Mouse (Mus musculus) heart, embryonic 12.5 days (tissue): ENCODE results near the gene Neurod2. TPM values are rescaled to one million over a fixed set of nuclear protein-coding genes. Genes with fewer than 3 reads are reported as not detected.

Experiments
- ATAC-seq: fragments of 200-750 bp; cut with Nextera tagmentation; 2 replicates; pipeline ENCODE4 v1.8.0; 2017; ENCODE audit warnings: moderate TSS enrichment, moderate library complexity; ENCODE audit not compliant: insufficient number of reproducible peaks, low FRiP score
- H3K27ac ChIP-seq: fragments of 300-500 bp; sonication (generic); 2 replicates; pipeline ENCODE4 v1.5.1; 2016; ENCODE audit warnings: mild to moderate bottlenecking, moderate library complexity; ENCODE audit not compliant: poor library complexity, severe bottlenecking
- H3K27me3 ChIP-seq: fragments of 300-500 bp; sonication (generic); replicated peaks from 2 replicates; pipeline ENCODE4 v1.6.1; 2016; ENCODE audit warnings: mild to moderate bottlenecking, moderate library complexity
- H3K36me3 ChIP-seq: fragments of 300-500 bp; sonication (generic); 2 replicates; pipeline ENCODE4 v1.6.1; 2016; ENCODE audit warnings: mild to moderate bottlenecking, moderate library complexity
- H3K4me1 ChIP-seq: fragments of 300-500 bp; sonication (generic); replicated peaks from 2 replicates; pipeline ENCODE4 v1.6.1; 2016; ENCODE audit warnings: mild to moderate bottlenecking
- H3K4me2 ChIP-seq: fragments of 300-500 bp; sonication (generic); 2 replicates; pipeline ENCODE4 v1.6.1; 2016; ENCODE audit warnings: mild to moderate bottlenecking, moderate library complexity
- H3K4me3 ChIP-seq: fragments of 300-500 bp; sonication (generic); 2 replicates; pipeline ENCODE4 v1.5.1; 2016; ENCODE audit warnings: mild to moderate bottlenecking
- H3K9ac ChIP-seq: fragments of 300-500 bp; sonication (generic); 2 replicates; pipeline ENCODE4 v1.6.1; 2016; ENCODE audit warnings: mild to moderate bottlenecking, moderate library complexity
- H3K9me3 ChIP-seq: fragments of 300-500 bp; sonication (generic); replicated peaks from 2 replicates; pipeline ENCODE4 v1.6.1; 2016; ENCODE audit warnings: mild to moderate bottlenecking, moderate library complexity
- WGBS: fragments of 180-500 bp; shearing (Covaris S2); methylation state at CpG from one replicate; pipeline ENCODE4 v1.1.7; 2016; 5-methylcytosine and 5-hydroxymethylcytosine counted together
- polyA plus RNA-seq: library from polyadenylated mRNA; unstranded; fragments of >200 nt; fragmentation: Nextera tagmentation; extraction: Ambion mirVana; gene quantifications from 2 replicates; pipeline ENCODE4 v1.2.1, GENCODE M21; 2016

Gene Neurod2
- polyA plus RNA-seq, 1 experiment from 2014 or later = not detected

DNA sequence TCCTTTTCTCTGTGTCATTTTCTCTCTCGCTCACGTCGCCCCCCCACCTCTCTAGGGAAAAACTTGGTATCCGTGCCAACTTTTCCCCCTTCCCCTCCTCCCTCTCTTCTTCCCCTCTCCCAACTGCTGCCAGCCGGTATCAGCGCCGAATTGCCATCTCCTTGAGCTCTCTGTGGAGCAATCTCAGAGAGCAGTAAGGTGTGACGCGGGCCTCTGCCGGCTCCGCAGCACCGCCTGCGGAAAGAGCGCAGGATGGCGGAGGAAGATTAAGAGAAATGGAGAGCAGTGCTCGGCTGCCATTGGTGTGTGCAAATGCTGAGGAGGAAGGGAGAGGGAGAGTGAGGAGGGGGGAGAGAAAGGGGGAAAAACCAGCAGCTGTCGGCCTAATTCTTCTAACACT lies 45.2 kb downstream of the Neurod2 start:
- WGBS = under 1% methylated on average over 14 of the region's 17 CpGs
- peak overlapping the region; percentile 34 for H3K4me3 ChIP-seq
- no peak for ATAC-seq
- H3K36me3 ChIP-seq = peaks cover 13% of the 10 kb centered on the region
- H3K27me3 ChIP-seq = peaks cover 21% of the 10 kb centered on the region
- no peaks in the 10 kb centered on the region for H3K9me3 ChIP-seq
- H3K4me2 ChIP-seq = peak overlapping the region; percentile 71
- H3K4me1 ChIP-seq = peaks cover 10% of the 10 kb centered on the region
- H3K27ac ChIP-seq = no peak overlapping the region
- peak overlapping the region; percentile 52; the same call in 1 of the 2 replicates for H3K9ac ChIP-seq

DNA sequence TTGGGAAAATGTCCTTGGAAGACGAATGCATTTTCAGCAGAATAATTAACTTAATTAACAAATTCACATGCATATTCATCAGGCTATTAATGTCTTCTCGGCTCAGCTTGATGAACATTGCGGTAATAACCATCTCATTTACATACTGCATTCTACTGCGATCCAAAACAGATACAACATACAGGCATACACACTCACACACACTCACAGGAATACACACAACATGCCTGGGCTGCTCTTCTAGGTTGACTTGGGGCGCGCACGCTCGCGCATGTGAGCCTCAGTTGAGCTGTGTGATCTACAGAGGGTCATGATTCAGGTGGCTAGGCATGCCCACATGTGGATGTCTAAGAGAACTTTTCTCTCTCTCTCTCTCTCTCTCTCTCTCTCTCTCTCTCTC lies 45.7 kb downstream of the Neurod2 start:
- Histone ChIP-seq H3K36me3 (peaks cover 18% of the 10 kb centered on the region), H3K27me3 (peaks cover 17% of the 10 kb centered on the region), H3K4me2 (peak overlapping the region; percentile 71), H3K9ac (no peak overlapping the region; the same call in 1 of the 2 replicates), H3K27ac (no peak overlapping the region), H3K4me3 (peak overlapping the region; percentile 34), H3K9me3 (no peaks in the 10 kb centered on the region), H3K4me1 (peaks cover 10% of the 10 kb centered on the region)
- no peak for ATAC-seq
- 29% methylated on average over 9 of the region's 9 CpGs for WGBS

Other genes with a start within 250 kb of the Neurod2 start
- 13.3 and 14.8 TPM in 2 replicates for gene Fbxl20, start 179.2 kb downstream of the Neurod2 start, polyA plus RNA-seq
- gene Med1, start 136.4 kb downstream of the Neurod2 start, polyA plus RNA-seq = 46.3 TPM in 2 replicates
- 9.4 and 10.6 TPM in 2 replicates for gene Cdk12, start 126.6 kb downstream of the Neurod2 start, polyA plus RNA-seq
- gene Ppp1r1b, start 18.8 kb upstream of the Neurod2 start, polyA plus RNA-seq = 30.4 and 32.2 TPM in 2 replicates
- gene Stard3, start 28.7 kb upstream of the Neurod2 start, polyA plus RNA-seq = 45.2 and 47.6 TPM in 2 replicates
- 143 and 152 TPM in 2 replicates for gene Tcap, start 54.2 kb upstream of the Neurod2 start, polyA plus RNA-seq
- 1.7 and 2.0 TPM in 2 replicates for gene Pnmt, start 56.8 kb upstream of the Neurod2 start, polyA plus RNA-seq
- 20.0 and 20.6 TPM in 2 replicates for gene Pgap3, start 70.8 kb upstream of the Neurod2 start, polyA plus RNA-seq
- gene Erbb2, start 82.8 kb upstream of the Neurod2 start, polyA plus RNA-seq = 66.7 and 67.1 TPM in 2 replicates
- 102 and 104 TPM in 2 replicates for gene Mien1, start 109.3 kb upstream of the Neurod2 start, polyA plus RNA-seq
- gene Grb7, start 116.7 kb upstream of the Neurod2 start, polyA plus RNA-seq = 1.2 and 2.1 TPM in 2 replicates
- 0.06 and 0.26 TPM in 2 replicates for gene Ikzf3, start 216.4 kb upstream of the Neurod2 start, polyA plus RNA-seq
- gene Zpbp2, start 221.4 kb upstream of the Neurod2 start, polyA plus RNA-seq = 0.28 and 0.52 TPM in 2 replicates